Mouse (Mus musculus): ENCODE measurements around the gene Scaf11.

DNA sequence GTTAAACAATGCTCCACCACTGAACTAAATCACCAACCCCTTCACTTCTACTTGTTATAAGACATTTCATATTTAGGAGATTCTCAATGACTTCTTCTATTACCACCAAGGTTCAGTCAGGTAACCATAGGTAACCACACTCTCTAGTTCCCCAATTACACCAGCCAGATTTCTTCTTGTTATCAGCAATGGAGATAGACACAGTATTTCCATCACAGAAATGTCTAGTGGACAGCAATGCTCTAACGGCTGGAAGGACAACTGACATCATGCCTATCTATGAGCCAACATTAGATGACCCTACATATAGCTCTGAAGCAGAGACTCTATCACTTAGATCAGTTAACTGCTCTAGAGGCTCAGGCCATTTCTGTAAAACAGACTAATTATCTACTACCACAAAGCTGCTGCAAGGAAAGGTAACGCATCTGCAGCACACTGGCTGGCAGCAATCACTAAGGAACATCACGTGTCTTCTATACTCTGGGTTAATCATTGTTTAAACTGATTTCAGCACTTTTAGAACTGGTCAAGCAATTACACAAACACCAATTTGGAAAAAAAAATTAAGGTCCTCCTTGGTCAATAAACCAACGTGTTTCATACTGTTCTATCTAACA lies 4.9 kb downstream of the Scaf11 start:
- no peak for TF ChIP-seq CTCF (IDR thresholded peaks at IDR 0.05; ENCODE audit: low read depth)
- TF ChIP-seq EP300 (optimal IDR thresholded peaks at IDR 0.05) = no peak
